ENCODE assay signal across 24 mouse cellular contexts in the genomic region with DNA sequence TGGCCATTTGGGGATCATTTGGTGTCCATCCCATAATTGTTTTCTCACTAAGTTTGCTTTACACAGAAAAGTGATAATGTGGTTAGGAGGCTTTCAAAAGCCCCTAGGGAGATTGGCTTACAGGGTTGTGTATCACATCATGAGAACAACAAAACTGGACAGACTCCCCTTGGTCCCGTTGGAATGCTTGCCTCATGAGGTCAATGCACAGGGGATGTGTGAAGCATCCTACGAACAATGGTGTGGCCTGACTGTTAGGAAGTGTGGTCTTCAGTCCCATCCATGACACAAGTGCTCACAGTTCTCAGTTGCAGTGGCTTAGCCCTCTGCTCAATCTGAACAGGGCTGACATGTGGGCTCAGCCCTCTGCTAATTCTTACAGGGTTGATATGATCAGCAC.
"Had no signal": no experiment of that assay in that cellular context is flagged by ENCODE, and none has a peak within 500 bp of the region (broad histone marks: within the 10 kb centered on the region; RNA-seq: fewer than 3 reads in every experiment).

No protein-coding gene starts in this region.

- DNase-seq: gastrocnemius, adult 2 months; gastrocnemius, postnatal 10 days; gastrocnemius, postnatal 25 days; heart, adult 2 months; heart, postnatal 4 days; kidney, adult 18-20 months; kidney, adult 8-10 months; kidney, postnatal 10 days; kidney, postnatal 36 days; liver; liver, embryonic 13.5 days had no signal

- H3K9ac ChIP-seq: heart, embryonic 12.5 days; hindbrain, embryonic 12.5 days; hindbrain, embryonic 14.5 days; intestine, embryonic 15.5 days; limb, embryonic 12.5 days; liver, embryonic 13.5 days had no signal

- H3K27me3 ChIP-seq: heart, embryonic 12.5 days; hindbrain, embryonic 12.5 days; intestine, embryonic 15.5 days; limb, embryonic 12.5 days; liver, embryonic 13.5 days had no signal

- H3K36me3 ChIP-seq: heart, embryonic 12.5 days; hindbrain, embryonic 10.5 days; hindbrain, embryonic 12.5 days; intestine, embryonic 15.5 days; limb, embryonic 10.5 days; limb, embryonic 12.5 days; liver, embryonic 13.5 days had no signal

- H3K9me3 ChIP-seq: heart, embryonic 12.5 days; hindbrain, embryonic 10.5 days; hindbrain, embryonic 12.5 days; intestine, embryonic 15.5 days; limb, embryonic 10.5 days; limb, embryonic 12.5 days; liver, embryonic 13.5 days had no signal

- H3K4me2 ChIP-seq: heart, embryonic 12.5 days; hindbrain, embryonic 12.5 days; hindbrain, embryonic 14.5 days; intestine, embryonic 15.5 days; limb, embryonic 12.5 days; liver, embryonic 11.5 days; liver, embryonic 13.5 days had no signal

- ATAC-seq: hindbrain, embryonic 16.5 days; inflammation-experienced regulatory T-cells, adult 6 months; intestine, embryonic 15.5 days; intestine, postnatal 0 days had no signal

- H3K4me3 ChIP-seq: gastrocnemius, adult 2 months; heart, adult 2 months; heart, embryonic 12.5 days; hindbrain, embryonic 10.5 days; hindbrain, embryonic 12.5 days; intestine, embryonic 15.5 days; layer of hippocampus, adult 2 months; left cerebral cortex, adult 2 months; limb, embryonic 10.5 days; limb, embryonic 12.5 days; liver, embryonic 13.5 days had no signal

- H3K27ac ChIP-seq: gastrocnemius, adult 2 months; heart, adult 2 months; hindbrain, embryonic 10.5 days; hindbrain, embryonic 12.5 days; hindbrain, embryonic 14.5 days; intestine, embryonic 15.5 days; layer of hippocampus, adult 2 months; left cerebral cortex, adult 2 months; limb, embryonic 10.5 days; limb, embryonic 12.5 days; liver, embryonic 13.5 days had no signal

- H3K4me1 ChIP-seq: heart, embryonic 12.5 days; intestine, embryonic 15.5 days; liver, embryonic 13.5 days had no signal
